Mouse (Mus musculus): ENCODE measurements around the gene Gm16253.

The Gm16253 gene

GRCm38 (mm10) chr3:96571896-96572698 is 4.7 kb upstream of the Gm16253 start:
- DNase-seq (ENCODE audit: low read depth, low spot score), result no peak

DNA sequence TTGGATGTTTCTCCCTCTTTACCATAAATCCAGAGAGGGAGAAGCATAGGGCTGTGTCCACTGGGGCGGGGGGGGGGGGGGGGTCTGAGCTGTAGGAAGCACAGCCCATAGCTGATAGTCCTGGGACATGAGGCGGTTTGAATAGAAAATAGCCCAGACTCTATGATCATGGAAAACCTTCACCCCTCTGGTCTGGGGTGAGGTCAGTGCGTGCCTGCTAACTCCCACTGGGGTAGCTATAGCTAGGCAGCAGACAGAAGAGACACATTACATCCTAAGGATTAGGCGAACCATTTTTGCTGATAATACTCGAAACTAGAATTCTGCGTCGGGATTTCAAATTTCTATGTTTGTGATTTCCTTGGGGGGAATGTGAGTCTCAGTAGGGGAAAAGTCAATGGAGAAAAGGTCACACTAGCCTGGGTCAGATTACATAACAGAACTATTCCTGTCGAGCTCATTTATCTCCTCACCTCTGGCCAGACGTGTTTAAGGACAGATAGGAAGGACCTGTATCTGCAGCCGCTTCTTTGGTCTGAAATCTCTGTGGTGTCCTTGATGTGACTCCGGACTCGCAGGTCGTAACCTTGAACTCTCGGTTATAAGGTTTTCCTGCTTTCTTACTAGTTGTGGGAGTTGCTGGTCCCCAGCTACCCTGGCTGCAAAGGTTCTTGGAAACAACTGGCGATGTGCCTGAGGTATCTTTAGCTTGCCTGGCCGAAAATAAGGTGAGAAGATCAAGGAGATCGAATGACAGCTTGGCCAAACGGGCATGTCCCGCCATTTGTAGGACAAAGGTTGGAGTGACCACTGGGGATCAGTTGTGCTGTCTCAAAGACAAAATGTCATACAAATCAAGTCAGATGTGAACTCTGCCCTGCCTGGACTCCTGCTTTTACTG is 2.9 kb upstream of the Gm16253 start:
- no peak for DNase-seq (ENCODE audit: low read depth, low spot score)

GRCm38 (mm10) chr3:96575272-96575984 is 1.4 kb upstream of the Gm16253 start:
- no peak for DNase-seq (ENCODE audit: low read depth, low spot score)

- no peak for DNase-seq (ENCODE audit: low read depth, low spot score)
These were observed 652 bp upstream of the Gm16253 start for GRCm38 (mm10) chr3:96576005-96576658.

- DNase-seq (ENCODE audit: low read depth, low spot score), result no peak
These were observed 782 bp downstream of the Gm16253 start for GRCm38 (mm10) chr3:96577566-96577965.

- DNase-seq (ENCODE audit: low read depth, low spot score), result no peak
These were observed 1.9 kb downstream of the Gm16253 start for GRCm38 (mm10) chr3:96578561-96579238.

GRCm38 (mm10) chr3:96579239-96579750 is 2.5 kb downstream of the Gm16253 start:
- DNase-seq (ENCODE audit: low read depth, low spot score), result no peak

DNA sequence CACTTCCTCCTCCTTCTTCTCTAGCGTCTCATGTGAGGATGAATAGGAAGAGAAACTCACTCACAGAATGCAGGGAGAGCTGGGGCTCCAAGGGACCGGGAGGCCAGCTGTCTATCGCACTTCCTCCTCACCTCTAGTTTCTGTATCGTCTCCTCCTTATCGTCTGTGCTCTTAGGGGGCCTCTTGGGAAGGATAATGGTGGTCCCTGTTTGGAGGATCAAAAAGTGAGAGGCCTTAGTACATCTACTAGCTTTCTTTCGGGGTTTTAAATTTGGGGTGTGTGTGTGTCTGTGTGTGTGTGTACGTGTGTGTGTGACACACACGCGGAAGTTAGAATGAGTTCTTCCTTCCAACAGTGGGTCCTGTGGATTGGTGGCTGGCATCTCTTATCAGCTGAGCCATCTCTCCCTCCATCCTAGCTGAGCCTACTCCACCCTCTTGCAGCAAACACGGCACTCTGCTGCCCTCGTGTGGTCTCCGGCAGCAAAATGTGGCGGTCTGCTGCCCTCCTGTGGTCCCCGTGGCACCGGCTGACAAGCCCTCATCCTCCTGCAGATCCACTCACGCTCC is 3.2 kb downstream of the Gm16253 start:
- DNase-seq (ENCODE audit: low read depth, low spot score), result peak; percentile 92

- DNase-seq (ENCODE audit: low read depth, low spot score), result no peak
These were observed 4.4 kb downstream of the Gm16253 start for GRCm38 (mm10) chr3:96581141-96581540.

GRCm38 (mm10) chr3:96581771-96582515 is 5.2 kb downstream of the Gm16253 start:
- no peak for DNase-seq (ENCODE audit: low read depth, low spot score)

GRCm38 (mm10) chr3:96583386-96583785 is 6.6 kb downstream of the Gm16253 start:
- no peak for DNase-seq (ENCODE audit: low read depth, low spot score)

DNA sequence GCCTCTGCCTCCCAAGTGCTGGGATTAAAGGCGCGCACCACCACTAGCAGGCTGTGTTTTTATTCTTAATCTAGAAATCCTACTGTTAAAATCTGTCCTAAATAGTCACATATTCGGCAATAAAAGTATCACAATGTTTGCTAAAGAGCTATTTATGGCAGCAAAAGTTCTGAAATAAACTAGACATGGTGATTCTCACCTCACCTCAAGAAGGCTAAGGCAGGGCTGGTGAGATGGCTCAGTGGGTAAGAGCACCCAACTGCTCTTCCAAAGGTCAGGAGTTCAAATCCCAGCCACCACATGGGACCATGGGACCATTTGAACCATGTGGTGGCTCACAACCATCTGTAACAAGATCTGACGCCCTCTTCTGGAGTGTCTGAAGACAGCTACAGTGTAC is 13.9 kb downstream of the Gm16253 start:
- DNase-seq (ENCODE audit: low read depth, low spot score), result no peak

DNA sequence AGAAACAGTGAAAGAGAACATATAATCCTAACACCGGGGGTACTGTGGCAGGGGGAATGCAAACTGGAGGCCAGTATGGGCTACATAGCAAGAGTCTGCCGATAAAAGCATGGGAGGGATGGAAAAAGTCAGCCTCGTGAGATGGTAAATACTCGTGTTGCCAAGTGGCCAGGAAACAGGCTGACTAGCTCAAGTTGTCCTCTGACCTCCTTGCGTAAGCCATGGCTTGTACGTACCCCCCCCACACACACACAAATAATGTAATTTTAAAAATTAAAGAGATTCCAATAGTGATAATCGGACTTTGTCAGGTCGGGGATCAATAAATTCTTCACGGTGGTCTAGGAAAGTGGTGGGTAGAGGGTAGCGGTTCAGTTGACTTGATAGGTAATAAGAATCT is 16.6 kb downstream of the Gm16253 start:
- no peak for DNase-seq (ENCODE audit: low read depth, low spot score)

- peak; percentile 93 for DNase-seq (ENCODE audit: low read depth, low spot score)
These were observed 17.2 kb downstream of the Gm16253 start, which contains the start of gene Polr3gl for GRCm38 (mm10) chr3:96593790-96594560. TSS of gene Polr3gl (minus strand) at chr3:96594181.

GRCm38 (mm10) chr3:96594851-96595250 is 18.1 kb downstream of the Gm16253 start:
- DNase-seq (ENCODE audit: low read depth, low spot score), result no peak

GRCm38 (mm10) chr3:96595661-96596060 is 18.9 kb downstream of the Gm16253 start:
- DNase-seq (ENCODE audit: low read depth, low spot score), result no peak

DNA sequence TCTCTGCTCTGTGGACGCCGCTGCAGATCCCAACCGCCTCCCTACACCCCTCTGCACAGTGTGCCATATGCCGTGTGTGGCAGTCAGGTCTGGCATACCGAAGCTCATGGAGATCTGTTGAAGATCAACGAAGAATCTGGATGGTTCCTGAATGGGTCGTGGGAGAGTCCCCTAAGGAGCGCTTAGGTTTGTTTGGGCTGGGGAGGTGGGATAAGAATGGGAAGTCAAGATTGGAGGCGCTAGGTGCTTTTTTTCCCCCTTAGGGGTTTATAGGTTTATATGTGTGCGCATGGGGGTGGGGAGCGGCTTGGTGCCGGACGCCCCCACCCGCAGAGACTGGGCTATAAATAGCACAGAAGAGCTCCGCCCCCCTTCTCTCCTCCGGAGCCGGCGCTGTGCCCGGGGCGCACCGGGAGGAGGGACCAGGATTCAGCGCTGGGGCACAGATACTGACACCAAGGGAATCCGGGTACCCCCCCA is 19.5 kb downstream of the Gm16253 start, which contains the start of gene Ankrd34a:
TSS of gene Ankrd34a (plus strand) at position 409 of the 480 bp plus-strand sequence.
- DNase-seq (ENCODE audit: low read depth, low spot score), result no peak

- no peak for DNase-seq (ENCODE audit: low read depth, low spot score)
These were observed 20.1 kb downstream of the Gm16253 start for GRCm38 (mm10) chr3:96596855-96597254.

Measured in telencephalon, adult 2 months (tissue).